Mouse (Mus musculus) bone marrow macrophage, adult 2 months (primary cell): ENCODE results near the gene Bag6.

Experiments used
- CTCF ChIP-seq: IDR thresholded peaks from 2 replicates; pipeline ENCODE4 v1.5.1; 2012; ENCODE audit warnings: low read depth, mild to moderate bottlenecking, low read length, moderate library complexity
- POLR2A ChIP-seq: IDR thresholded peaks from 2 replicates; pipeline ENCODE4 v1.6.1; 2012; ENCODE audit warnings: mild to moderate bottlenecking, low read depth, low read length, borderline replicate concordance

- no peak for TF ChIP-seq POLR2A
- TF ChIP-seq CTCF = peak; percentile 25; the same call in 1 of the 2 replicates
Observed at GRCm38 (mm10) chr17:35191723-35192122, 56.7 kb downstream of the Bag6 start.
